Mouse (Mus musculus) liver, adult 2 months (tissue): ENCODE measurements around the gene Tmcc2. TPM values are rescaled to one million over a fixed set of nuclear protein-coding genes. Genes with fewer than 3 reads are reported as not detected.
"Not testable (repeated sequence)": the region's sequence is repeated elsewhere in the genome, so short reads cannot be mapped to it uniquely, and the experiment has no call there.

Experiments
- DNase-seq: peaks from one replicate; pipeline ENCODE4 v3.0.0-alpha.2; 2011; ENCODE audit warnings: low read depth, low spot score; ENCODE audit errors: extremely low read depth
- H3K27ac ChIP-seq: fragments of 200-500 bp; replicated peaks from 2 replicates; pipeline ENCODE4 v1.5.1; 2012; ENCODE audit warnings: low read depth, mild to moderate bottlenecking, control low read depth, inconsistent platforms, low read length; ENCODE audit not compliant: insufficient read depth
- H3K27me3 ChIP-seq: fragments of 200-500 bp; 2 replicates; pipeline ENCODE4 v1.6.1; 2012; ENCODE audit warnings: mild to moderate bottlenecking, moderate library complexity, low read length, inconsistent platforms; ENCODE audit not compliant: control insufficient read depth, insufficient read depth
- H3K36me3 ChIP-seq: fragments of 200-500 bp; 2 replicates; pipeline ENCODE4 v1.6.1; 2012; ENCODE audit warnings: low read length, inconsistent platforms; ENCODE audit not compliant: control insufficient read depth, insufficient read depth
- H3K4me1 ChIP-seq: fragments of 200-500 bp; 2 replicates; pipeline ENCODE4 v1.6.1; 2011; ENCODE audit warnings: low read length; ENCODE audit not compliant: control insufficient read depth, insufficient read depth
- H3K4me3 ChIP-seq: fragments of 200-500 bp; 2 replicates; pipeline ENCODE4 v1.5.1; 2011; ENCODE audit warnings: low read depth, mild to moderate bottlenecking, control low read depth, low read length, moderate library complexity; ENCODE audit not compliant: insufficient read depth
- H3K79me2 ChIP-seq: fragments of 200-500 bp; 2 replicates; pipeline ENCODE4 v1.6.1; 2012; ENCODE audit warnings: inconsistent platforms, mild to moderate bottlenecking, low read length, moderate library complexity; ENCODE audit not compliant: control insufficient read depth, insufficient read depth
- H3K9ac ChIP-seq: fragments of 200-500 bp; 2 replicates; pipeline ENCODE4 v1.6.1; 2012; ENCODE audit warnings: low read depth, mild to moderate bottlenecking, control low read depth, inconsistent platforms, low read length
- CTCF ChIP-seq: fragments of 200-500 bp; IDR thresholded peaks from 2 replicates; pipeline ENCODE4 v1.5.1; 2011; ENCODE audit warnings: low read depth, low read length, control low read depth
- POLR2A ChIP-seq: fragments of 200-500 bp; IDR thresholded peaks from 2 replicates; pipeline ENCODE4 v1.6.1; 2011; ENCODE audit warnings: low read length, control low read depth; ENCODE audit not compliant: insufficient read depth; ENCODE audit errors: extremely low read depth
- WGBS: fragments of 180-500 bp; shearing (Covaris S2); methylation state at CpG from one replicate; pipeline ENCODE4 v1.1.7; 2018; 5-methylcytosine and 5-hydroxymethylcytosine counted together
- polyA plus RNA-seq: library from polyadenylated mRNA; depleted of rRNA; stranded (reverse); fragments of >200 nt; gene quantifications from 2 replicates; pipeline ENCODE4 v1.2.3, GENCODE M21; 2012
- total RNA-seq: library from RNA; depleted of rRNA; stranded (reverse); fragments of >200 nt; gene quantifications from 2 replicates; pipeline ENCODE4 v1.2.3, GENCODE M21; 2014

Gene Tmcc2
- total and polyA plus RNA-seq, 2 experiments = 1.6 to 2.5 TPM

GRCm38 (mm10) chr1:132355841-132356242 lies 35.2 kb downstream of the Tmcc2 start:
- Histone ChIP-seq H3K36me3 (no peaks in the 10 kb centered on the region), H3K79me2 (no peaks in the 10 kb centered on the region), H3K9ac (0 out of 2 replicates have a peak overlapping the region, but pooled peaks have one; percentile 39), H3K27ac (peak overlapping the region; percentile 63; the same call in 1 of the 2 replicates), H3K4me3 (no peak overlapping the region), H3K27me3 (no peaks in the 10 kb centered on the region), H3K4me1 (peaks cover 9% of the 10 kb centered on the region)
- WGBS = 0% methylated on average over 3 of the region's 3 CpGs
- TF ChIP-seq CTCF (peak; percentile 87), POLR2A (no peak)
- DNase-seq = peak; percentile 77

DNA sequence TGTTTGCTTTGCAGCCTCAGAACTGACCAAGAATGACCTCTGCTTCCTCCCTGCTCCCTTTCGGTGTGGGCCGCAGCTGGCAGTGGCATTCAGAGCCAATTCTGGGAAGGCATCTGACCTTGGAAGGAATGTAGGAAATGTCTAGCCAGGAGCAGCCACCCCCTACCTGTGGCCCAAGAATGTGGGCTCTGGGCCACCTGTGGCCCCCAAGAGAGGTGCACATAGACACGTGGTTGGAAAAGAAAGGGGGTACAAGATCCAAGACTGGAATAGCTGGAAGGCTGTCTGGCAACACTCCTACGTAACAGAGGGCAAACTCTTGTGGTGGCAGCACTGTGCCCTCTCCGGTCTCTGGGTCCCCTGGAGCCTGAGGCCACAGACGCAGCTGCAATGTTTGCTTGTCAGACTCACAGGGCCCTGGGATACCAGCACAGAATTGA lies 35.9 kb downstream of the Tmcc2 start:
- Histone ChIP-seq H3K27ac (peak overlapping the region; percentile 63), H3K4me3 (no peak overlapping the region), H3K9ac (no peak overlapping the region), H3K27me3 (no peaks in the 10 kb centered on the region), H3K36me3 (no peaks in the 10 kb centered on the region), H3K4me1 (peaks cover 9% of the 10 kb centered on the region), H3K79me2 (no peaks in the 10 kb centered on the region)
- 9% methylated on average over 6 of the region's 6 CpGs for WGBS
- DNase-seq = peak; percentile 65
- 0 out of 2 replicates have a peak, but pooled peaks have one; percentile 1 for TF ChIP-seq CTCF
- no peak for TF ChIP-seq POLR2A

GRCm38 (mm10) chr1:132354234-132354633 lies 36.8 kb downstream of the Tmcc2 start:
- H3K9ac ChIP-seq = no peak overlapping the region
- no peaks in the 10 kb centered on the region for H3K79me2 ChIP-seq
- WGBS = 85% methylated on average over 9 of the region's 9 CpGs
- no peak overlapping the region for H3K27ac ChIP-seq
- no peak for TF ChIP-seq POLR2A
- no peak for TF ChIP-seq CTCF
- DNase-seq = no peak
- H3K4me3 ChIP-seq = no peak overlapping the region
- H3K4me1 ChIP-seq = peaks cover 9% of the 10 kb centered on the region
- H3K27me3 ChIP-seq = no peaks in the 10 kb centered on the region
- no peaks in the 10 kb centered on the region for H3K36me3 ChIP-seq

DNA sequence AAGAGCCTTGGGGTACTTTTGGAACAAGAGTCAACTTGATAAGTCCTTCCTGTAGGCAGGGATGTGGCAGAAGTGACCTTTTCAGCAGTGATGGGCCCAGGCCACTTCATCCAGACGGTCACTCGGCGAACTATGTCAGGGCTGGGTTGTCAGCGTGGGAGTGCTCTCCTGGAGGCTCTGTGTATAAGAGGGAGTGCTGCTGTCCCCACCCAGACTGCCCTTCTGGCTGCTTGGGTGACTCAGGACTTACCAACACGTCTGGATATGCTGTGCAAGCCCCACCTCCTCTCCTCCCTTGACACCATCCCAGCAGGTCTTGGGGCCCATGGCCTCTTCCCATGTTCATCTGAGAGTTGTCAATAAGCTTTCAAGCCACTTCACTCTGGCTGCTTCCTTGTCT lies 37.7 kb downstream of the Tmcc2 start:
- no peaks in the 10 kb centered on the region for H3K36me3 ChIP-seq
- no peaks in the 10 kb centered on the region for H3K79me2 ChIP-seq
- TF ChIP-seq CTCF = no peak
- TF ChIP-seq POLR2A = no peak
- no peak overlapping the region for H3K4me3 ChIP-seq
- no peaks in the 10 kb centered on the region for H3K27me3 ChIP-seq
- DNase-seq = no peak
- H3K9ac ChIP-seq = no peak overlapping the region
- H3K4me1 ChIP-seq = peaks cover 9% of the 10 kb centered on the region
- no peak overlapping the region for H3K27ac ChIP-seq
- 78% methylated on average over 5 of the region's 5 CpGs for WGBS

DNA sequence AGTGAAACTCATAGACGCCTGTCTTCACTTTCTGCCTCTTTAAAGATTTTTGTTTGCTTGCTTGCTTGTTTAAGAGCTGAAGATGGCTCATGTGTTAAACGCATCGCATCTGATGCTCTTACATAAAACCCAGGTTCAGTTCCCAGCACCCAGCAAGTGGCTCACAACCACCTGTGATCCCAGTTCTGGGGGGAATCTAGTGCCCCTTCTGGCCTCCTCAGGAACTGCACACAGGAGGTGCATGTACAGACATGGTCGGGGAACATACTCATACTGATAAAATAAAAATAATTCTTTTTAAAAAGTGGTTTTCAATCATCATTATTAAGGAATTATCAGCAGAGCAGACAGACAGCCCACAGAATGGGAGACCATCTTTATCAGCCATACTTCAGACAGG lies 40.0 kb downstream of the Tmcc2 start:
- Histone ChIP-seq H3K9ac (no peak overlapping the region), H3K36me3 (no peaks in the 10 kb centered on the region), H3K27ac (no peak overlapping the region), H3K79me2 (no peaks in the 10 kb centered on the region), H3K27me3 (no peaks in the 10 kb centered on the region), H3K4me1 (peaks cover 9% of the 10 kb centered on the region), H3K4me3 (no peak overlapping the region)
- 95% methylated on average over 4 of the region's 4 CpGs for WGBS
- TF ChIP-seq POLR2A (no peak), CTCF (no peak)
- DNase-seq = no peak

DNA sequence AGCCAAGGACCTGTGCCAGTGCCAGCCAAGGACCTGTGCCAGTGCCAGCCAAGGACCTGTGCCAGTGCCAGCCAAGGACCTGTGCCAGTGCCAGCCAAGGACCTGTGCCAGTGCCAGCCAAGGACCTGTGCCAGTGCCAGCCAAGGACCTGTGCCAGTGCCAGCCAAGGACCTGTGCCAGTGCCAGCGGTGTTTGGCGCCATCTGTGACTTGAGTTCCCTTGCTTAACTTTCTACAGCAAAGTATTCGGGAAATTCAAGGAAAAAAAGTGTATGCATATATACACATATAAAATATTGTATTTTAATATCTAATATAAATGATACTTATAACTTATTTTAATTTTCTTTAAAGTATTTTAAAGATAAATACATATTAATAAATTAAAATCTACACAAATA lies 41.5 kb downstream of the Tmcc2 start:
- H3K36me3 ChIP-seq = not testable (repeated sequence)

DNA sequence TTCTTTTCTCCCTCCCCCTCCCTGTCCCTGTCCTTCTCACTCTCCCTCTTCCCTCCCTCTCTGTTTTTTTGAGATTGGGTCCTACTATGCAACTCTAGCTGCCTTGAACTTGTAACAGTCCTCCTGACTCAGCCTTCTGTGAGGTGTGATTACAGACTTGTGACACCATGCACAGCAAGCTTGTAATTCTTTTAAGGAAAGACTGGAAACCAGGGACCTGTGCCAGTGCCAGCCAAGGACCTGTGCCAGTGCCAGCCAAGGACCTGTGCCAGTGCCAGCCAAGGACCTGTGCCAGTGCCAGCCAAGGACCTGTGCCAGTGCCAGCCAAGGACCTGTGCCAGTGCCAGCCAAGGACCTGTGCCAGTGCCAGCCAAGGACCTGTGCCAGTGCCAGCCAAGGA lies 42.0 kb downstream of the Tmcc2 start:
- not testable (repeated sequence) for H3K27me3 ChIP-seq, DNase-seq, H3K27ac ChIP-seq, H3K79me2 ChIP-seq, H3K36me3 ChIP-seq, H3K4me3 ChIP-seq, H3K4me1 ChIP-seq, H3K9ac ChIP-seq

More for the DNA sequence above, 41.5 kb downstream of the Tmcc2 start:
- WGBS = 48% methylated on average over 3 of the region's 3 CpGs
- H3K4me3 ChIP-seq, H3K79me2 ChIP-seq, H3K27me3 ChIP-seq, DNase-seq, H3K4me1 ChIP-seq, H3K9ac ChIP-seq, H3K27ac ChIP-seq: not testable (repeated sequence)
